Mouse (Mus musculus): ENCODE measurements around the gene Myt1. TPM values are rescaled to one million over a fixed set of nuclear protein-coding genes. Genes with fewer than 3 reads are reported as not detected.

Gene Myt1
- not detected for polyA plus RNA-seq (2014; fragmentation: Illumina TruSeq; extraction: RNeasy Lipid Tissue Mini Kit (QIAGEN cat#74804); ENCODE audit: low read depth, low replicate concordance)

GRCm38 (mm10) chr2:181763006-181763830, at the start of gene Myt1:
Myt1 (plus strand) TSS chr2:181763332.

DNA sequence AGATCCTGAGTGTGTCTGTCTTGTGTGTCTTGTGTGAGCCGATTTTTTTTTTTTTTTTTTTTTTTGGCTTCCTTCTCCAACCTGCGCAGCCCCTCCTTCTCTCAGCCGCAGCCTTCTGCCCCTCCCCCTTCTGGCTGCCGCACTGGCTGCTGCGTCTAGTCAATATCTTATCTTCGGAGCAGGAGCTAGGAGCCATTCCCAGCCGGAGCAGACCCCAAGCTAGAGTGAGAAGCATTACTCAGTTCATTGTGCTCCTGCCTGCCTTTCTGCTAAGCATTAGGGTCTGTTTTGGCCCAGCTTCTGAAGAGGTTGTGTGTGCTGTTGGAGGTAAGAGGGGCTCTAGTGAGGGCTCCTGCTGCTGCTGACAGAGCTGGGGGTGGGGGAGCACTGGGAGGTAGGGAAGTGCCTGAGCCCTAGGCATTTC, 48.2 kb upstream of the Myt1 start, which contains the start of gene Oprl1:
Gene Oprl1 (plus strand): TSS at position 114 of the 424 bp plus-strand sequence.

DNA sequence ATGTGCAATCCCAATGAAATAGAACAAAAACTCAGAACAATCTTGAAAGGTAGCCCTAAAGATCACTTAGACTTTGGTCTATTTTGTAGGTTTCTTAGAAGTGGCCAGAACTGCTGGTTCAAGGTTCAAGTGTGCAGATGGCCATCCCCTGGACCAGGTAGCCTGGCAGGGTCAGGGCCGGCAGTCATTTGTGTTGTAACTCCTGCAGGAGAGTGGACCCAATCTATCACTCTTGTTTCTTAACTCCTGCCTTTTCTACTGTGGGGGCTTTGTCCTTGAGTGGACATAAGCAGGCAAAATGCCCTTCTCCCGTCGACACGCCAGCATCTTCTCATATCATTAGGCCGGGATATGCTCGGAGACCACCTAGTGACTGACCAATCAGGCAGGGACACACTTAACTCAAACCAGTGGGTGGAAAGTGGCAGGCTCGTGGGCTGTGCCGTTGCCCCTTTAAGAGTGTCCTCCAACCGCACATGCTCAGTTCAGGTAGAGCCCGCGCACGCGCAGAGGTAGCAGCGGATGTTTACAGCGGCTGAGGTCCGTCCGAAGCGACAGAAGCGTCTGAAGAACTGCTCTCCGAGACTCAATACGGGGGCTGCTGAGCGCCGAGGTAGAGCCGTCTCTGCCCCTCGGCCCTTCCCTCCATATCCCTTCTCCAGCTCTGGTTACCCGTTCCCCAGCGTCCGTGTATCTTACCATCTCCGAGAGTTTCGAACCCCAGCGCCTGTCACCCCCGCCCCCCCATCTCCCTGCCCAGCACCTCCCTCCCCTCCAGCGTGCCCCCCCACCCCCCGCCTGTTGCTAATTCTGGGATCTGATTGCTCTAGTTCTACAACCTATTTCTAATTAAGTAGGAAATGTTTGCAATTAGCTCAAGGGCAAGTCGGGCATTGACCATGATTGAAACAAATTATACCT, 74.5 kb downstream of the Myt1 start, which contains the start of gene Pcmtd2:
Gene Pcmtd2 (plus strand): TSS at position 483 of the 921 bp plus-strand sequence.

DNA sequence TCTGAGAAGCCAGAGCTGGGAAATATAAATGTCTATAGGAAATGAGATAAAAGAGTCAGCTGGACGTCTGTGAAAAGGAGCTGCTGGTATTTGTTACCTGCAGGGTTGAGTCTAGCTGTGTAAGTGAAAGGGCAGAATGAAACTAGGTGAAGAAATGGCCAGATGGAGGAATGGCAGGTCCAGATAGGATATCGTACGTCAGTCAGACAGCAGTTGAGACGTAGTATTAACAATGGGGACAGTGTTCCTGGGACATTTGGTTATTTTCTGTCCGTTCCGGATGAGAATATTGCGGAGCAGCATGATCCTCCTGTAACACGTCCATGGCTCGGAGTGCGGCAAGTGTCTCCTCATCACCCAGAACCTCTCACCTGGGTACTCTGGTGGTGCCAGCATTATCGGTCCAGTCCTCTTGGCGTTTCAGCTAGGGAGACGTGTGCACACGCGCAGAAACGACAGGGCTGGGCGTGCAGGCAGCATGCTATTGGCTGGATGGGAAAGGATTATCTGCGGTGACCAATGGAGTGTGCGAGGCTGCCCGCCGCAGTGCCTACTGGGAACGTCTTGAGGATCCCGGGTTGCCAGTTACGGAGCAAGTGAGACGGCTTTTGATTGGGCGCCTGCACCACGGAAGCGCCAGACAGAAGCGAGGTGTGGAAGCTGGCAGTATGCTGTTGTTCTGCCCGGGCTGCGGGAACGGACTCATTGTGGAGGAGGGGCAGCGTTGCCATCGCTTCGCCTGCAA, 100.8 kb downstream of the Myt1 start, which contains the start of gene Polr3k:
Gene Polr3k (plus strand): TSS at position 547 of the 745 bp plus-strand sequence.

Other genes starting within 250 kb of the Myt1 start
- gene Dnajc5, start 242.8 kb upstream of the Myt1 start, polyA plus RNA-seq (2014; fragmentation: Illumina TruSeq; extraction: RNeasy Lipid Tissue Mini Kit (QIAGEN cat#74804); ENCODE audit: low read depth, low replicate concordance), result 32.7 TPM
- 12.0 TPM for gene Uckl1, start 178.4 kb upstream of the Myt1 start, polyA plus RNA-seq (2014; fragmentation: Illumina TruSeq; extraction: RNeasy Lipid Tissue Mini Kit (QIAGEN cat#74804); ENCODE audit: low read depth, low replicate concordance)
- 25.0 TPM for gene Prpf6, start 171.5 kb upstream of the Myt1 start, polyA plus RNA-seq (2014; fragmentation: Illumina TruSeq; extraction: RNeasy Lipid Tissue Mini Kit (QIAGEN cat#74804); ENCODE audit: low read depth, low replicate concordance)
- gene Zfp512b, start 170.5 kb upstream of the Myt1 start, polyA plus RNA-seq (2014; fragmentation: Illumina TruSeq; extraction: RNeasy Lipid Tissue Mini Kit (QIAGEN cat#74804); ENCODE audit: low read depth, low replicate concordance), result 1.3 TPM
- 6.5 TPM for gene Samd10, start 164.1 kb upstream of the Myt1 start, polyA plus RNA-seq (2014; fragmentation: Illumina TruSeq; extraction: RNeasy Lipid Tissue Mini Kit (QIAGEN cat#74804); ENCODE audit: low read depth, low replicate concordance)
- not detected for gene Gm29797, start 106.3 kb upstream of the Myt1 start, polyA plus RNA-seq (2014; fragmentation: Illumina TruSeq; extraction: RNeasy Lipid Tissue Mini Kit (QIAGEN cat#74804); ENCODE audit: low read depth, low replicate concordance)
- gene Sox18, start 91.7 kb upstream of the Myt1 start, polyA plus RNA-seq (2014; fragmentation: Illumina TruSeq; extraction: RNeasy Lipid Tissue Mini Kit (QIAGEN cat#74804); ENCODE audit: low read depth, low replicate concordance), result not detected
- 0.49 TPM for gene Tcea2, start 83.0 kb upstream of the Myt1 start, polyA plus RNA-seq (2014; fragmentation: Illumina TruSeq; extraction: RNeasy Lipid Tissue Mini Kit (QIAGEN cat#74804); ENCODE audit: low read depth, low replicate concordance)
- 3.9 TPM for gene Rgs19, start 69.4 kb upstream of the Myt1 start, polyA plus RNA-seq (2014; fragmentation: Illumina TruSeq; extraction: RNeasy Lipid Tissue Mini Kit (QIAGEN cat#74804); ENCODE audit: low read depth, low replicate concordance)
- not detected for gene Lkaaear1, start 64.9 kb upstream of the Myt1 start, polyA plus RNA-seq (2014; fragmentation: Illumina TruSeq; extraction: RNeasy Lipid Tissue Mini Kit (QIAGEN cat#74804); ENCODE audit: low read depth, low replicate concordance)
- not detected for gene Oprl1, start 48.3 kb upstream of the Myt1 start, polyA plus RNA-seq (2014; fragmentation: Illumina TruSeq; extraction: RNeasy Lipid Tissue Mini Kit (QIAGEN cat#74804); ENCODE audit: low read depth, low replicate concordance)
- gene Pcmtd2, start 74.5 kb downstream of the Myt1 start, polyA plus RNA-seq (2014; fragmentation: Illumina TruSeq; extraction: RNeasy Lipid Tissue Mini Kit (QIAGEN cat#74804); ENCODE audit: low read depth, low replicate concordance), result 137 TPM
- gene Polr3k, start 101.0 kb downstream of the Myt1 start, polyA plus RNA-seq (2014; fragmentation: Illumina TruSeq; extraction: RNeasy Lipid Tissue Mini Kit (QIAGEN cat#74804); ENCODE audit: low read depth, low replicate concordance), result 37.2 TPM
- not detected for gene Gm14496, start 227.8 kb downstream of the Myt1 start, polyA plus RNA-seq (2014; fragmentation: Illumina TruSeq; extraction: RNeasy Lipid Tissue Mini Kit (QIAGEN cat#74804); ENCODE audit: low read depth, low replicate concordance)